Mouse (Mus musculus): Measurements from ENCODE around the gene Tnfrsf1b. TPM values are rescaled to one million over a fixed set of nuclear protein-coding genes. Genes with fewer than 3 reads are reported as not detected.

Gene Tnfrsf1b
- polyA plus RNA-seq, 1 experiment: 9.7 TPM

GRCm38 (mm10) chr4:145193991-145194511 lies 52.6 kb downstream of the Tnfrsf1b start:
- Histone ChIP-seq H3K27me3 (ENCODE audit: control insufficient read depth, insufficient read depth, insufficient read length) (no peaks in the 10 kb centered on the region), H3K79me2 (ENCODE audit: control insufficient read depth, insufficient read depth) (peaks cover 44% of the 10 kb centered on the region), H3ac (ENCODE audit: control insufficient read depth, insufficient read length) (peak overlapping the region; percentile 65), H3K4me2 (ENCODE audit: low read depth) (peak overlapping the region; percentile 96), H3K36me3 (ENCODE audit: control insufficient read depth, insufficient read depth) (peaks cover 6% of the 10 kb centered on the region), H3K4me3 (peak overlapping the region; percentile 97)
- peak; percentile 70 to 86 (median 85) for TF ChIP-seq MYOG (IDR thresholded peaks at IDR 0.05; ENCODE audit: control insufficient read depth in 1 of 3, insufficient read depth in 1 of 3, insufficient read length in 2 of 3, low read depth in 2 of 3)
- no peak for TF ChIP-seq CEBPB (IDR thresholded peaks at IDR 0.05; ENCODE audit: insufficient read depth, poor library complexity, severe bottlenecking)
- TF ChIP-seq TCF3 (IDR thresholded peaks at IDR 0.05; ENCODE audit: insufficient read length, low read depth): no peak
- peak; percentile 65 to 87 (median 82) for TF ChIP-seq MYOD1 (IDR thresholded peaks at IDR 0.05; ENCODE audit: control insufficient read depth in 1 of 3, insufficient read length in 2 of 3, low read depth in 2 of 3)
- no peak for TF ChIP-seq SRF (IDR thresholded peaks at IDR 0.05; ENCODE audit: control insufficient read depth, insufficient read length, low read depth)
- no peak for TF ChIP-seq REST (IDR thresholded peaks at IDR 0.05; ENCODE audit: insufficient read depth, insufficient read length)
- no peak for TF ChIP-seq E2F4 (IDR thresholded peaks at IDR 0.05; ENCODE audit: insufficient read depth)
- no peak for TF ChIP-seq MAX (IDR thresholded peaks at IDR 0.05; ENCODE audit: low read depth)
- TF ChIP-seq POLR2AphosphoS2 (IDR thresholded peaks at IDR 0.05; ENCODE audit: insufficient read length, low read depth): no peak
- peak; percentile 74 for TF ChIP-seq TCF12 (IDR thresholded peaks at IDR 0.05; ENCODE audit: insufficient read depth, poor library complexity, severe bottlenecking)
- TF ChIP-seq USF1 (IDR thresholded peaks at IDR 0.05; ENCODE audit: low read depth): no peak
- peak; percentile 45 for TF ChIP-seq POLR2A (IDR thresholded peaks at IDR 0.05; ENCODE audit: insufficient read length, low read depth)

DNA sequence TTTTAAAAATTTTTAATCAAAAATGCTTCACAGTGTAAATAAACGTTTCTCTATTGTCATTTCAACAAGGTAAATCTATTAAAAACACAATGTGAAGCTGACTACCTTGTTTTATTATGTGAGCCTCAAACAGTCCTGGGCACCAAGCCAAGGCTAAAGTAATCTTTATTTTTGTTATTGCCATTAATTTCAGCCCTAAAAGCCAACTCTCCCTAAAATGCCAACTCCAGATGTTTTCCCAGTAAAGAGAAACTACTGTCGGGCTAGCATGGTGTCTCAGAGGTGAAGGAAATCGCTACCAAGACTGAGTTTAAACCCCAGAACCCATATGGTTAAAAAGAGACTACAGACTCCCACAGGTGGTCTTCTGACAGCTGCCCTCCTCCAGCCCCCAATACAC lies 53.3 kb downstream of the Tnfrsf1b start:
- peaks cover 50% of the 10 kb centered on the region for H3K79me2 ChIP-seq (ENCODE audit: control insufficient read depth, insufficient read depth)
- peak overlapping the region; percentile 65 for H3ac ChIP-seq (ENCODE audit: control insufficient read depth, insufficient read length)
- TF ChIP-seq POLR2A (IDR thresholded peaks at IDR 0.05; ENCODE audit: insufficient read length, low read depth) (no peak), SRF (IDR thresholded peaks at IDR 0.05; ENCODE audit: control insufficient read depth, insufficient read length, low read depth) (no peak), TCF3 (IDR thresholded peaks at IDR 0.05; ENCODE audit: insufficient read length, low read depth) (no peak), MYOG (IDR thresholded peaks at IDR 0.05; ENCODE audit: control insufficient read depth in 1 of 3, insufficient read depth in 1 of 3, insufficient read length in 2 of 3, low read depth in 2 of 3) (no peak), MYOD1 (IDR thresholded peaks at IDR 0.05; ENCODE audit: control insufficient read depth in 1 of 3, insufficient read length in 2 of 3, low read depth in 2 of 3) (no peak), E2F4 (IDR thresholded peaks at IDR 0.05; ENCODE audit: insufficient read depth) (no peak), USF1 (IDR thresholded peaks at IDR 0.05; ENCODE audit: low read depth) (no peak), POLR2AphosphoS2 (IDR thresholded peaks at IDR 0.05; ENCODE audit: insufficient read length, low read depth) (no peak), MAX (IDR thresholded peaks at IDR 0.05; ENCODE audit: low read depth) (no peak), REST (IDR thresholded peaks at IDR 0.05; ENCODE audit: insufficient read depth, insufficient read length) (no peak), CEBPB (IDR thresholded peaks at IDR 0.05; ENCODE audit: insufficient read depth, poor library complexity, severe bottlenecking) (no peak), TCF12 (IDR thresholded peaks at IDR 0.05; ENCODE audit: insufficient read depth, poor library complexity, severe bottlenecking) (no peak)
- H3K4me2 ChIP-seq (ENCODE audit: low read depth): peak overlapping the region; percentile 96
- H3K27me3 ChIP-seq (ENCODE audit: control insufficient read depth, insufficient read depth, insufficient read length): no peaks in the 10 kb centered on the region
- H3K36me3 ChIP-seq (ENCODE audit: control insufficient read depth, insufficient read depth): peaks cover 6% of the 10 kb centered on the region
- H3K4me3 ChIP-seq: peak overlapping the region; percentile 97

DNA sequence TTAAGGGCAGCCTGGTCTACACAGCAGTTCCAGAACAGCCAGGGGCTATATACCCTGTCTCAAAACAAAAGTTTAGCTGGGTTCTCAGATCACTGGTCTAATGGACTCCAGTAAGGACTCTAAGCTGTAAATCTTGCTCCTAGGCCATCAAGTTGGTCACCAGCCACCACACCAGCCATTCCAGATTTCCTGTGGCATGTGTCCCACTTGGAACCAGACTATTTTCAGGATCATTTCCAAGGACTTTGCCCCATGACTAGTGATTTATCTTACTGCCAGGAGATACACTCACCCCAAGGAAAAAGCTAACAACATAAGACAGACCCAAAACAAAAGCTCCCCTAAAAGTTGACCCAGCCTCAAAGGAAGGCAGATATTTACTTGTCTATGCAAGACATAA lies 54.0 kb downstream of the Tnfrsf1b start:
- Histone ChIP-seq H3K4me2 (ENCODE audit: low read depth) (peak overlapping the region; percentile 96), H3K4me3 (no peak overlapping the region), H3K79me2 (ENCODE audit: control insufficient read depth, insufficient read depth) (peaks cover 54% of the 10 kb centered on the region), H3K27me3 (ENCODE audit: control insufficient read depth, insufficient read depth, insufficient read length) (no peaks in the 10 kb centered on the region), H3ac (ENCODE audit: control insufficient read depth, insufficient read length) (no peak overlapping the region), H3K36me3 (ENCODE audit: control insufficient read depth, insufficient read depth) (peaks cover 6% of the 10 kb centered on the region)
- TF ChIP-seq POLR2A (IDR thresholded peaks at IDR 0.05; ENCODE audit: insufficient read length, low read depth): no peak
- TF ChIP-seq POLR2AphosphoS2 (IDR thresholded peaks at IDR 0.05; ENCODE audit: insufficient read length, low read depth): no peak
- no peak for TF ChIP-seq E2F4 (IDR thresholded peaks at IDR 0.05; ENCODE audit: insufficient read depth)
- TF ChIP-seq TCF3 (IDR thresholded peaks at IDR 0.05; ENCODE audit: insufficient read length, low read depth): no peak
- no peak for TF ChIP-seq TCF12 (IDR thresholded peaks at IDR 0.05; ENCODE audit: insufficient read depth, poor library complexity, severe bottlenecking)
- no peak for TF ChIP-seq MAX (IDR thresholded peaks at IDR 0.05; ENCODE audit: low read depth)
- no peak for TF ChIP-seq MYOD1 (IDR thresholded peaks at IDR 0.05; ENCODE audit: control insufficient read depth in 1 of 3, insufficient read length in 2 of 3, low read depth in 2 of 3)
- no peak for TF ChIP-seq CEBPB (IDR thresholded peaks at IDR 0.05; ENCODE audit: insufficient read depth, poor library complexity, severe bottlenecking)
- no peak for TF ChIP-seq SRF (IDR thresholded peaks at IDR 0.05; ENCODE audit: control insufficient read depth, insufficient read length, low read depth)
- TF ChIP-seq REST (IDR thresholded peaks at IDR 0.05; ENCODE audit: insufficient read depth, insufficient read length): no peak
- TF ChIP-seq USF1 (IDR thresholded peaks at IDR 0.05; ENCODE audit: low read depth): no peak

GRCm38 (mm10) chr4:145188561-145188960 lies 58.1 kb downstream of the Tnfrsf1b start:
- H3K36me3 ChIP-seq (ENCODE audit: control insufficient read depth, insufficient read depth): peaks cover 22% of the 10 kb centered on the region
- no peak overlapping the region for H3K4me3 ChIP-seq
- H3K27me3 ChIP-seq (ENCODE audit: control insufficient read depth, insufficient read depth, insufficient read length): no peaks in the 10 kb centered on the region
- peaks cover 71% of the 10 kb centered on the region for H3K79me2 ChIP-seq (ENCODE audit: control insufficient read depth, insufficient read depth)
- H3K4me2 ChIP-seq (ENCODE audit: low read depth): no peak overlapping the region
- TF ChIP-seq POLR2A (IDR thresholded peaks at IDR 0.05; ENCODE audit: insufficient read length, low read depth): no peak
- no peak for TF ChIP-seq MYOG (IDR thresholded peaks at IDR 0.05; ENCODE audit: control insufficient read depth in 1 of 3, insufficient read depth in 1 of 3, insufficient read length in 2 of 3, low read depth in 2 of 3)
- TF ChIP-seq MAX (IDR thresholded peaks at IDR 0.05; ENCODE audit: low read depth): no peak
- no peak for TF ChIP-seq TCF12 (IDR thresholded peaks at IDR 0.05; ENCODE audit: insufficient read depth, poor library complexity, severe bottlenecking)
- TF ChIP-seq POLR2AphosphoS2 (IDR thresholded peaks at IDR 0.05; ENCODE audit: insufficient read length, low read depth): no peak
- TF ChIP-seq REST (IDR thresholded peaks at IDR 0.05; ENCODE audit: insufficient read depth, insufficient read length): no peak
- no peak for TF ChIP-seq CEBPB (IDR thresholded peaks at IDR 0.05; ENCODE audit: insufficient read depth, poor library complexity, severe bottlenecking)
- TF ChIP-seq MYOD1 (IDR thresholded peaks at IDR 0.05; ENCODE audit: control insufficient read depth in 1 of 3, insufficient read length in 2 of 3, low read depth in 2 of 3): no peak
- TF ChIP-seq USF1 (IDR thresholded peaks at IDR 0.05; ENCODE audit: low read depth): no peak
- TF ChIP-seq SRF (IDR thresholded peaks at IDR 0.05; ENCODE audit: control insufficient read depth, insufficient read length, low read depth): no peak
- TF ChIP-seq E2F4 (IDR thresholded peaks at IDR 0.05; ENCODE audit: insufficient read depth): no peak
- no peak for TF ChIP-seq TCF3 (IDR thresholded peaks at IDR 0.05; ENCODE audit: insufficient read length, low read depth)
- no peak overlapping the region for H3ac ChIP-seq (ENCODE audit: control insufficient read depth, insufficient read length)
